Mouse (Mus musculus) heart, postnatal 10 days (tissue): ENCODE data around the gene Mrpl53. TPM values are rescaled to one million over a fixed set of nuclear protein-coding genes. Genes with fewer than 3 reads are reported as not detected.

Experiments
- DNase-seq, 2 experiments: peaks; one replicate each; pipeline ENCODE4 v3.0.0; 2021
- intact Hi-C: fragments of 180-260 bp; cut with DNase I; formaldehyde crosslinking; loops from one replicate; pipeline ENCODE4 v1.15.1; 2025
- microRNA-seq, 2 experiments: library from miRNA; unstranded; fragments of <30 nt; microRNA quantifications; one replicate each; pipeline ENCODE4 v1.2.0; 2022
- total RNA-seq, 2 experiments: library from RNA; stranded (reverse); gene quantifications; 2 replicates each; pipeline ENCODE4 v1.2.3; 2021

The Mrpl53 gene
- total RNA-seq, 2 experiments from 2014 or later = 111 to 125 TPM

DNA sequence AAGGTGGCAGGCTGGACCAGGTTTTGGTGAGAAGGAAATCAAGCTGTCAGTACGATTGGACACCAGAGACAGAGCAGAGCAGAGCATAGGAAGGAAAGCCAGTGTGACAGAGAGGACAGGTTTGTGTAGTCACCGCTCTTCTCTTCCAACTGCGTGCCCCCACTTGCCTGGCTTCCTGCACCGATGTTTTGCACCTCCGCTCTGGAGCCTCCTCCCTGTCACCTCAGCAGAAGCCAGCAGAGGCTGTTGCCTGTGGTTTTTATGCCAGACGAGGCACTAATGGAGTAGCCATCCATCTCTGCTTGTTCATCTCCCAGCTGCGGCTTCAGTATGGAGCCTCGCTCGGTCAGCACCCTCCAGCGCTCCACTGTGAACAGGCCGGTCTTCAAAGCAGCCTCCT is 34.0 kb downstream of the Mrpl53 start:
- intact Hi-C loops = loop anchor here (2.0 kb wide), 1 partner anchor 14 kb away; the partner anchor contains the start of genes 1700003E16Rik and Wdr54
- DNase-seq = no peak

GRCm38 (mm10) chr6:83145209-83145608 is 36.4 kb downstream of the Mrpl53 start:
- no peak for DNase-seq
- intact Hi-C loops = no loop called here

DNA sequence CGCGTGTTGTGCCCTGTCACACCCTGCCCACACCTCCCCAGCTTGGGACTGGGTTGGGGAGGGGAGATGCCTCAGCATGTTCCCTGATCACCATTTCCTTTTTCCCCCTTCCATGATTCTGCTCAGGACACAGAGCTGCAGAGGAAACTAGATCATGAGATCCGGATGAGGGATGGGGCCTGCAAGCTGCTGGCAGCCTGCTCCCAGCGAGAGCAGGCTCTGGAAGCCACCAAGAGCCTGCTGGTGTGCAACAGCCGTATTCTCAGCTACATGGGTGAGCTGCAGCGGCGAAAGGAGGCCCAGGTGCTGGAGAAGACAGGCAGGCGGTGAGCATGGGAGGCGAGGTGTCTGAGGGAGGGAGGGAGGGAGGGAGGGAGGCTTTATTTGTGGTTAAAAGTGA is 37.0 kb downstream of the Mrpl53 start:
- DNase-seq = no peak
- intact Hi-C loops = no loop called here

DNA sequence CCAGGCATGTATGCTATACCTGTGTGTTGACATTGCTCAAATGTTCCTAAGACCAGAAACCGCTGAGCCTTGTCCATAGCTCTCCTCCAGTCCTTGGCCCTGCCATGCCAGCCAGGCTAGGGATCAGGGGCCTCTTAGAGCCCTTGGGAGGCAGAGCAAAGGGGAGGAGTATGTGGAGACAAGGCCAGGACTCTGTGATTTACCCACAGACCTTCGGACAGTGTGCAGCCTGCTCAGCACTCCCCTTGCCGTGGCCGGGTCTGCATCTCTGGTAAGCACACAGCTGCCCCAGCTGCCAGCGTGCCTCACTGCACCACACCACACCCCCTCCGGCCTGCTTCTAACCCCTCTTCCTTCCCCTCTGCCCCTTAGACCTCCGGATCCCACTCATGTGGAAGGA is 38.4 kb downstream of the Mrpl53 start:
- intact Hi-C loops = no loop called here
- no peak for DNase-seq

DNA sequence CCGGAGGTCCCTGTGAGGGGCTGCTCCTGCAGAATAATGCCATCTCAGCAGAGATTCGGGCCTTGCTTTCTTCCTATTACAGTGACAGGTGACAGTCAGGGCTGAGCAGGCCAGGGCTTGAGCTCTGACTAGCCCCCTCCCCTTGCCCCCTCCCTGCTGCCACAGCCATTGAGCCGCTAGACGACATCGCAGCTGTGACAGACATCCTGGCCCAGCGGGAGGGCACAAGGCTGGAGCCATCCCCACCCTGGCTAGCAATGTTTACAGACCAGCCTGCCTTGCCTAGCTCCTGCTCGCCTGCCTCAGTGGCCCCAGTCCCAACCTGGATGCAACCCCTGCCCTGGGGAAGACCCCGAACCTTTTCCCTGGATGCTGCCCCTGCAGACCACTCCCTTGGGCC is 42.9 kb downstream of the Mrpl53 start:
- DNase-seq = no peak
- intact Hi-C loops = no loop called here

DNA sequence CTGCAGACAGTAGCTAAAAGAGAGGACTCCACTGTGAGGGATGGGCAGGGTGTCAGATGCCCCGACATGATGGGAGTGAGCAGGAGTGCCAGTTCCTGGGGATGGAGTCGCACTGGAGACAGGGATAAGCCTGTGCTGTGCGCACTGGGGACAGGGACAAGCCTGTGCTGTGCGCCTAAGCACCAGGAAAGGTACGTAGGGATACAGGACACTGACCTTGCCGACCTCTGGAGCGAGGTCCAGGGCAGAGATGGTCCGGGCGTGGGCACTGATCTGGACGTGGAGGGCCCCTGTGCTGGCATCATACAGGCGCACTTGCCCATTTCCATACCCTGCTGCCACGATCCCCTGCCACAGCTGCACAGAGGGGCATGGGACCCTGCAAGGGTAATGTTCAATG is 44.2 kb downstream of the Mrpl53 start:
- intact Hi-C loops = no loop called here
- no peak for DNase-seq

- intact Hi-C loops = no loop called here
- no peak for DNase-seq
Observed at GRCm38 (mm10) chr6:83153485-83153884, 44.6 kb downstream of the Mrpl53 start.

DNA sequence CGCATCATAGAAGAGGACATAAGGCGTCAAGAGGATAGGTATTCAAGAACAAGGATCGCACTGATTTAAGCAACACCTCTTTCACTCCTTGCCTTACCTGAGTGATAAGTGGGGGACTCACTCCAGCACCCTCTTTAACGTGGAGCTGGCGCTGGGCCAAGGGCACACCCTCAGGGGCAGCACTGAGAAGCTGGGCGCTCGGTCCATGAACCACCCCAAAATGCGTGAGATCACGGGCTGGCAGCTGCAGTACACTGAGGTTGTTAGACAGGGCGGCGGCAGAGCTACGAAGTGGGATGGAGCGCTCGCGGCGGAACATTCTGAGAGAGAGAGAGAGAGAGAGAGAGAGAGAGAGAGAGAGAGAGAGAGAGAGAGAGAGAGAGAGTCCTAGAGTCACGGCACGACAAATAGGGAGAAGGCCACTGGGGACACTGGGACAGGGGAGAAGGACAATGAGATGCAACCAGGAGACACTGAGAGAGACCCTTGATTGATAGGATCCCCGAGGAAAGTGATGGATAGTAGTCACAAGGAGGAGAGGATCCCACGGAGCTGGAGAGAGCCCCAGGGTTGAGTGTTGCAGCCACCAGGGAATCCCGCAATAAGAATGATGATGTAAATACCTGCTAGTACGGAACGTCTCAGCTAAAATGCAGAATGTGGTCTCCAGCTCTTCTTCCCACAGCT is 46.9 kb downstream of the Mrpl53 start:
- DNase-seq = no peak
- intact Hi-C loops = loop anchor here (2.0 kb wide), 1 partner anchor 13 kb away; no protein-coding TSS in a partner anchor

GRCm38 (mm10) chr6:83156259-83156684 is 47.4 kb downstream of the Mrpl53 start, which contains the start of the genes Wdr54 and 1700003E16Rik:
Gene Wdr54 (minus strand): TSS chr6:83156397.
Gene 1700003E16Rik (plus strand): TSS chr6:83156404.
- intact Hi-C loops = loop anchor here (2.0 kb wide), 1 partner anchor 13 kb away; no protein-coding TSS in a partner anchor
- DNase-seq = peak; percentile 58 to 73

DNA sequence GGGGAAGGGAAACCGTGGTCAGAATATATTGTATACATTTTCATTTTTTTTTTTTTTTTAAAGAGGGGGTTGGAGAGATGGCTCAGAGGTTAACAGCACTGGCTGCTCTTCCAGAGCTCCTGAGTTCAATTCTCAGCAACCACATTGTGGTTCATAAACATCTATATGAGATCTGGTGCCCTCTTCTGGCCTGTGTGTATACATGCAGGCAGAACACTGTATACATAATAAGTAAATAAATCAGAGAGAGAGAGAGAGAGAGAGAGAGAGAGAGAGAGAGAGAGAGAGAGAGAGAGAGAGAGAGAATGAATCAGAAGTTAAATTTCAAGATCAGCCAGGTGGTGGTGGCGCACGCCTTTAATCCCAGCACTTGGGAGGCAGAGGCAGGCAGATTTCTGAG is 50.6 kb downstream of the Mrpl53 start:
- intact Hi-C loops = loop anchor here (2.0 kb wide), 1 partner anchor 43 kb away; no protein-coding TSS in a partner anchor
- DNase-seq = peak; percentile 43 to 60

Small RNA genes lying within 50 kb of the gene (microRNA-seq; reads per million reads assigned to microRNA genes)
- gene Mir3470a = 0 reads per million in 2 experiments

Other genes starting within 250 kb of the Mrpl53 start
- under 1 TPM; 0.22 to 0.29 TPM for gene Sema4f, start 169.3 kb upstream of the Mrpl53 start, total RNA-seq
- gene M1ap, start 162.1 kb upstream of the Mrpl53 start, total RNA-seq = under 1 TPM in 1 of 2 experiments, not detected in 1; 0.53 TPM
- gene Dok1, start 75.6 kb upstream of the Mrpl53 start, total RNA-seq = 1 to 10 TPM; 5.2 to 6.8 TPM
- 1 to 10 TPM; 6.0 to 6.8 TPM for gene Loxl3, start 74.9 kb upstream of the Mrpl53 start, total RNA-seq
- 10 to 100 TPM; 74.2 to 85.8 TPM for gene Aup1, start 54.5 kb upstream of the Mrpl53 start, total RNA-seq
- gene Htra2, start 53.8 kb upstream of the Mrpl53 start, total RNA-seq = 10 to 100 TPM; 32.9 to 35.6 TPM
- gene Dqx1, start 51.2 kb upstream of the Mrpl53 start, total RNA-seq = under 1 TPM; 0.22 to 0.55 TPM
- gene Tlx2, start 38.7 kb upstream of the Mrpl53 start, total RNA-seq = not detected
- gene Pcgf1, start 31.2 kb upstream of the Mrpl53 start, total RNA-seq = 1 to 10 TPM; 6.9 to 8.7 TPM
- 1 to 10 TPM in 1 of 2 experiments, under 1 TPM in 1; 0.55 to 1.3 TPM for gene Lbx2, start 22.7 kb upstream of the Mrpl53 start, total RNA-seq
- gene Ccdc142, start 7.4 kb upstream of the Mrpl53 start, total RNA-seq = 1 to 10 TPM; 2.3 to 2.7 TPM
- gene Gm42688, start 7.4 kb upstream of the Mrpl53 start, total RNA-seq = 1 to 10 TPM; 1.9 to 2.1 TPM
- 10 to 100 TPM; 13.4 to 15.8 TPM for gene Mogs, start 6.5 kb downstream of the Mrpl53 start, total RNA-seq
- 10 to 100 TPM; 83.1 to 83.9 TPM for gene Wbp1, start 12.5 kb downstream of the Mrpl53 start, total RNA-seq
- gene Ino80b, start 16.4 kb downstream of the Mrpl53 start, total RNA-seq = 10 to 100 TPM; 14.6 to 17.6 TPM
- gene Rtkn, start 26.4 kb downstream of the Mrpl53 start, total RNA-seq = 10 to 100 TPM; 10.7 to 11.7 TPM
- 1 to 10 TPM; 1.7 to 1.8 TPM for gene Wdr54, start 47.4 kb downstream of the Mrpl53 start, total RNA-seq
- gene 1700003E16Rik, start 47.4 kb downstream of the Mrpl53 start, total RNA-seq = under 1 TPM in 1 of 2 experiments, not detected in 1; 0.12 TPM
- 100 to 1,000 TPM; 121 to 127 TPM for gene Dctn1, start 56.9 kb downstream of the Mrpl53 start, total RNA-seq
- not detected for gene Slc4a5, start 110.8 kb downstream of the Mrpl53 start, total RNA-seq
- 1 to 10 TPM; 5.0 to 5.4 TPM for gene Mthfd2, start 216.9 kb downstream of the Mrpl53 start, total RNA-seq
- gene Mob1a, start 217.0 kb downstream of the Mrpl53 start, total RNA-seq = 10 to 100 TPM; 30.5 to 35.1 TPM
- gene Bola3, start 240.1 kb downstream of the Mrpl53 start, total RNA-seq = 100 to 1,000 TPM; 235 to 249 TPM